Mouse (Mus musculus): ENCODE data around the gene Phldb2.

- TF ChIP-seq CTCF (IDR thresholded peaks at IDR 0.05; ENCODE audit: low read depth): no peak
- no peak for TF ChIP-seq EP300 (IDR thresholded peaks at IDR 0.05; ENCODE audit: low read depth)
Observed at GRCm38 (mm10) chr16:45894998-45895397, 58.4 kb downstream of the Phldb2 start.

All from liver, postnatal 0 days (tissue).